Mouse (Mus musculus): ENCODE measurements around the gene Skint9.

- TF ChIP-seq CTCF (IDR thresholded peaks at IDR 0.05; ENCODE audit: control insufficient read depth, insufficient read depth, insufficient read length) (no peak), MAX (IDR thresholded peaks at IDR 0.05) (no peak), CEBPB (IDR thresholded peaks at IDR 0.05; ENCODE audit: low read depth) (no peak), USF1 (IDR thresholded peaks at IDR 0.05; ENCODE audit: low read depth) (no peak)
Measured at GRCm38 (mm10) chr4:112433885-112434284, at the start of gene Skint9.
